Mouse (Mus musculus) right cerebral cortex, postnatal 4 days (tissue): ENCODE data around the gene Ttc16.

Source experiments
- DNase-seq: peaks from one replicate; pipeline ENCODE4 v3.0.0-alpha.2; 2022

Gene Ttc16

GRCm38 (mm10) chr2:32741273-32742172 is 33.9 kb downstream of the Ttc16 start:
- DNase-seq = peak; percentile 73

DNA sequence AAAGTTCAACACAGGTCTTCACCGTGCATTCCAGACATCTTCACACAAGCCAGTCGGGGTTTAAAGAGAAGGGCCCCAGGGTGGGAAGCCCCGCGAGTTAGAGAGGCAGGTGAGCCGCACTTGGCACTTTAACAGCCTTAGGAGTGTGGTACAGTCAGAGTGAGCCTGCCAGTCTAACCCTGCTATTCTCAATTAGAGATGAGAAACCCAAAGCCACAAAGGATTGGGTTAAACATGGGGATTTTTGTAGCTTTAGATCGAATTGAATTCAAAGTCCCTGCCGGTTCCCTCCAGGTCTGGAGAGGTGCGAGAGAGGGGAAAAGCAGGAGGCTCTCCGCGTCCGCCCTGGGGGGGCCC is 34.5 kb downstream of the Ttc16 start, which contains the start of gene 6330409D20Rik:
6330409D20Rik (minus strand) TSS at position 101 of the 357 bp plus-strand sequence.
- no peak for DNase-seq

GRCm38 (mm10) chr2:32739311-32739710 is 36.1 kb downstream of the Ttc16 start:
- no peak for DNase-seq

GRCm38 (mm10) chr2:32737008-32737407 is 38.4 kb downstream of the Ttc16 start:
- DNase-seq = no peak

DNA sequence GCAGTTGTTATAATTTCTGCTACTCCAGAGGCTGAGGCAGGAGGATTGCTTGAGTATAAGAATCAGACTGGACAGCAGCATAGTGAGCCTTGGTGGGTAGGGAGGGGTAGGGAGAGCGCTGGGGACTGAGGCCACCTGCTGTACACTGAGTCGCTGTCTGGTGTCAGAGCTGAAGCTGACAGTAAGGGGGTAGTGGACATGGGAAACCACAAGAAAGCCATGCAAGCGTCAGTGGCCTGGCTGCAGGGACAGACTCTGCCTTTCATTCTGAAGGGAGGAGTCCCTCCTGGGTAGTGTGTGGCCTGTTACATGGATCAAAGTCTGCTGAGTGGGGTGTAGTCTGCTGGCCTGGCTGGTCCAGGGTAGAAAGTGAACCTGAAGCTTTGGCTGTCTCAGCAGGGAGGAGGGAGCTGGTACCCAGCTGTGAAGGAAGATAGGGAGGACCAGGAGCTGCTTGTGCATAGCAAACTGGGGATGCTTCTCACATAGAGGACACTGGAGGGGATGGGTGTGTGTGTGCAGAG is 39.1 kb downstream of the Ttc16 start:
- DNase-seq = no peak

GRCm38 (mm10) chr2:32734933-32735332 is 40.5 kb downstream of the Ttc16 start:
- no peak for DNase-seq

GRCm38 (mm10) chr2:32734480-32734879 is 41.0 kb downstream of the Ttc16 start:
- no peak for DNase-seq

- no peak for DNase-seq
Measured at GRCm38 (mm10) chr2:32732695-32733094, 42.7 kb downstream of the Ttc16 start.

- no peak for DNase-seq
Measured at GRCm38 (mm10) chr2:32731911-32732310, 43.5 kb downstream of the Ttc16 start.

- no peak for DNase-seq
Measured at GRCm38 (mm10) chr2:32730854-32731253, 44.6 kb downstream of the Ttc16 start.

DNA sequence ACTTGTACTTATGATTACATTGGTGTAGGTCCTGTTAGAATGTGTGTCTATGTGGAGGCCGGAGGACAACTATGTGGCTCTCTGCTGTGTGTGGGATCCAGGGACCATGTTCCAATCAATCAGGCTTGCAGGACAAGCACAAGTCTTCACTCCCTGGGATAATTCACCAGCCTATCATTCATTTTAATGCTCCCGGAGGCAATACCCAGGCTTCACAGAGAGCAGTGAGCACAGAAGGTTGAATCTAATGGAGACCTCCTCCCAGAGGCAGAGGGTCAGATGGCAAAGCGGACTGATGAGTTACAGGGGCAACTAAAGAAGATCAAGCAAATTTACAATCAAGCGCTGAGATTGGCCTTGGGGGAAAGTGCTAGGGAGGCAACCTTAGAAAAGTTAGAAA is 45.9 kb downstream of the Ttc16 start:
- DNase-seq = no peak

- DNase-seq = no peak
Measured at GRCm38 (mm10) chr2:32728463-32728862, 47.0 kb downstream of the Ttc16 start.

DNA sequence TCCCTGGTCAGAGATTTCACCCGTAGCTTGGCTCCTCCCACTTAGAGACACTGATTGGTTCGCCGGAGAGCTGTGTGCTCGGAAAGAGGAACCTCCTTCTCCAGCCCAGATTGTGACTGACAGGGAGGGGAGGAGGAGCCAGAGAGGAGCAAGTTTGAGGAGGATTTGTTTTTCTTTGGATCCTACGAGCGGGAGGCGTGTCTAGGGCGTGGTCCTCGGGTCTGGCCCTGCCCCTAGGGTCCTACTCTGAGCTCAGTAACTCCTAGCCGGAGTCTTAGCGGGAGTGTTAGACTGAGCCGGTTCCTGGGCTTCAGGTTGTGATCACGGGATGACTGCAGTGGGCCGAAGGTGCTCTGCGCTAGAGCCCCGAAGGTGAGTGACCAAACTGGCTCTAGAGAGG is 48.0 kb downstream of the Ttc16 start:
- DNase-seq = peak; percentile 63

DNA sequence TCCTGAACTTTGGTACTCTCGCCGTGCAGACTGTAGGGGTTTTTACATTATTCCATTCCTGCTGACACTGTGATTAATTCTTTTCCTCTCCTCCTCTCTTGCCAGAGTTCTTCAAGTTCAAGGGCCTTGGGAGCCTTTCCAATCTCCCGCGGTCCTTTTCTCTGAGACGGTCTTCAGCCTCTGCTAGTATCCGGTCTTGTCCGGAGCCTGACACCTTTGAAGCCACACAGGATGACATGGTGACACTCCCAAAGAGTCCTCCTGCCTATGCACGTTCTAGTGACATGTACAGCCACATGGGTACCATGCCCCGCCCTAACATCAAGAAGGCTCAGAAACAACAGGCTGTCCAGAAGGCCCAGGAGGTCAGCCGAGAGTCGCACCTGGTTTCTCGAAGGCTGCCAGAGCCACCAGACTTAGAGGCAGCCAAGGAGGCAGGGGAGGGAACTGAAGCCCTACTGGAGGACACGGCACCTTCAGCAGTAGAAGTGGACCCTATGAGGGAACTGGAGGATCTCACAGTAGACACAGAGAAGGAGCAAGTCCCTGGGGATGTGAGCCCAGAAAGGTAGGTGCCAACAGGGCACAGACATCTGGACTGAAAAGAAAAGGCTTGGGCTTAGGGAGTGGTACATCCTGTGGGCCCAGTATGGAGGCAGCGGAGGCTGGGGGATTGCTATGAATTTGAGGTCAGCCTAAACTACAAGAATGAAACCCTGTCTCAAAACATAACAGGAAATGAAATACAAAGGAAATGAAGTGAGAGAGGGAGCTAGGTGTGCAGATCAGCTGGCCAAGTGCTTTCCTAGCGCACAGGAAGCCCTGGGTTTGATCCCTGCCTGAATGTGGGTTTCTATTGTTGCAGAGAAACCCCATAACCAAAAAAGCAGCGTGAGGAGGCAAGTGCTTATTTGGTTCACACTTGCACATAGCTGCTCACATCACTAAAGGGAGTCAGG is 50.3 kb downstream of the Ttc16 start:
- DNase-seq = no peak

DNA sequence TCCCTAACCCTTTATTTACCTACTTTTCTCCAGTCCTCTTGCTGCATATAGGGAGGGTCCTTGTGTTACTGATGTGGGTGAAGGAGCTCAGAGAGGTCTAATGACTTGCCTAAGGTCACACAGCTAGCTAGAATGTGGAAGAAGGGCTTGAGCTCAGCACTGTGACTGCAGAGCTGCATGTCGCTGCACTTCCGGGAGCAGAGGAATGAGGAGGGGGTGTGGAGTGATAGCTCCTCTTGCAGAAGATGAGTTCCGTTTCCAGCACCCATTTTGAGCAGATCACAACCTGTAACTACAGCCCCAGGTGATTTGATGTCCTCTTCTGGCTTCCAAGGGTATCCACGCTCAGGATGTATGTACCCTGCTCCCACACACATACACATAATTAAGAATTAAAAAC is 51.3 kb downstream of the Ttc16 start:
- DNase-seq = no peak

DNA sequence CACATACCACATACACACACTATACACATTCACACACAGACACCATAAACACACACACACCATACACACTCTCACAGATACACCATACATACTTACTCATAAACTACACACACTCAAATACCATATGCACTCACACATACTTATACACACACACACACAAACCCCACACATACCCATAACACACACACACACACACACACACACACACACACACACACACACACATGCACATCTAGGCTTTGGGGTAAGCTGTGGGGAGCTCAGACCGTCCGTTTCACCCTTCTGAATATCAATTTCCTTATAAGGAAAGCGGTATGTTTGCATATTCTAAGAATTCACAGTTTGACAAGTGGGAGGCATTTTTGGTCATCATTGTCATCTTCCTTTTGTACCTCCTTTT is 52.9 kb downstream of the Ttc16 start:
- no peak for DNase-seq

GRCm38 (mm10) chr2:32722046-32722445 is 53.4 kb downstream of the Ttc16 start:
- no peak for DNase-seq

DNA sequence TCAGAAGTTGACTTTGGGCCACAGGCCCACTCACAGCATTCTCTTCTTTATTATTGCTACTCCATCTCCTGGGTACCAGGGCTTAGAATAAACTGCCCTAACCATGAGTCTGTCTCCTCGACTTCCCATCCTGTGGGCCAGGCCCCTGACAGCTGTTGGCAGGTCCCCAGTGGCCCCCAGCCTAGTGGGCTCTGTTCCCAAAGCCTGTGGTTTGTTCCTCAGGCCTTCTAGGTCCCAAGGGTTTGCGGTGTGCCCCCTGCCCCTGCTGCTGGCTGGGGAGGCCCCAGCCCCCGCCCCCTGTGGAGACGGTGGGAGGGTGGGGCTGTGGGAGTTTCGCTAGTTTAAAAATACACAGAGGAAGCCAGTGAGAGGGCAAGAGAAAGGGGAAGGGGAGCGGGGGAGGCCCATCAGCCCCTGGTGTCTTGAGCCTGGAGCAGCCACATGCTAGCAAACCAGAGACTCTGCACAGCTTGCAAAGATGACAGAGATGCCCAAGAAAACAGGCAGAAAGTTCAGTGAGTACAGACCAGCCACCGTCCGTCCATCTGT is 54.7 kb downstream of the Ttc16 start, which contains the start of gene Sh2d3c:
Sh2d3c (plus strand) TSS at position 375 of the 549 bp plus-strand sequence.
- DNase-seq = no peak

- no peak for DNase-seq
Measured at GRCm38 (mm10) chr2:32720053-32720452, 55.4 kb downstream of the Ttc16 start.

GRCm38 (mm10) chr2:32718761-32719160 is 56.7 kb downstream of the Ttc16 start:
- DNase-seq = peak; percentile 29

DNA sequence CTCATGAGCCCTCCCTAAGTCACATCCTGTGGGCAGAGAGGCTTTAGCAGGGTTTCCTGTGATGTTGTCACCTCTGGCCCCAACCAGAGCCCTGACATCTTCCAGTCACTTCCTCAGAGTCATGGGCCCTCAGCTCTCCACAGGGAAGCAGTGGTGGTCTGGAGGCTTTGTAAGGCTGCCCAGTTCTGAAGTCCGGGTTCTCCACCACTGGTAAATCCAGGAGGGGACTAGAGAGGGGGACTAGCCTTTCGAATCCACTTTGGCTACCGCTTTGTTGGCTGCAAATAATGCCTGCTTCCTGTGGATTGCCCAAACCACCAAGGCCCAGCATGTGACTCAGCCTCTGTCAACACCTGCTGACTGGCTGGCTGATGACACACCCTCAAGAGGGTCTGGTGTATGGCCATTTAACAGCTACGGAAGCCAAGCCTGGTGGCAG is 60.4 kb downstream of the Ttc16 start:
- DNase-seq = no peak

DNA sequence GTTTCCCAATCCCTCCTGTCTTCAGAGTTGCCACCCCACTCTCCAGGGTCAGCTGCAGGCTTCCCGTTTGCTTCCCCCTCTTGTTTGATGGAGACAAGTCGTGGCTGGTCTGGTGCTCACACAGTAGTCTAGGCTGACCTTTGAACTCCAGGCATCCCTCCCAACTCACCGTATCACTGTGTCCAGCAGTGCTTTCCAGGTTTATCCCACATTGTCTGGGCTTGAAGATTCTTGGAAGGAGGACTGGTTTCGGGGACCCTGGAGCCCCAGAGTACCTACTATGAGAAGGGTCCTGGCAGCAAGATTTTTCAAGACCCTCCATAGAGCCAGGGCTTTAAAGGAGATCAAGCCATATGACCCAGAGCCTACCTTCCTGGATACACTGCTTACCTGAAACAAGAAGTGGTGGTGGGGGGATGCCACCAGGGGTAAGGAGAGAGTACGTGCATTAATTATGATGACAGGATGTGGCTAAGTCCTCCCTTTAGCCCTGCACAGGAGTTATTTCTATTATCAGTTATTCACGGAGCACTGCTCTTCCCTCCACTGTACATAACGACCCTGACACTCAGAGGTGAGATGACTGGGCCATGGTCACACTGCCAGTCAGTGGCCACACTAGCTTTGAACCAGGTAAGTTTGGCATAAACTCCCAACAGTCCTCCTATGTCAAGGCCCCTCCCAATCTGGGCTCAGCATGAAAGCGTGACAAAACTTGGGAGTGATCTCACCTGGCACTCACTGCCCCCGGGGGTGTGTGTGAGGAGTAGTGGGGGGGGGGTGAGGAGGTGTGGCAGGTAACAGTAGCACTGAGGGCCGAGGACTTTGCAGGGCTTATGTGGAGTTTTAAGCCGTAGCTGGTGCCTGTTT is 61.1 kb downstream of the Ttc16 start:
- no peak for DNase-seq
